Mouse (Mus musculus): Measurements from ENCODE around the gene Wnk4.

DNA sequence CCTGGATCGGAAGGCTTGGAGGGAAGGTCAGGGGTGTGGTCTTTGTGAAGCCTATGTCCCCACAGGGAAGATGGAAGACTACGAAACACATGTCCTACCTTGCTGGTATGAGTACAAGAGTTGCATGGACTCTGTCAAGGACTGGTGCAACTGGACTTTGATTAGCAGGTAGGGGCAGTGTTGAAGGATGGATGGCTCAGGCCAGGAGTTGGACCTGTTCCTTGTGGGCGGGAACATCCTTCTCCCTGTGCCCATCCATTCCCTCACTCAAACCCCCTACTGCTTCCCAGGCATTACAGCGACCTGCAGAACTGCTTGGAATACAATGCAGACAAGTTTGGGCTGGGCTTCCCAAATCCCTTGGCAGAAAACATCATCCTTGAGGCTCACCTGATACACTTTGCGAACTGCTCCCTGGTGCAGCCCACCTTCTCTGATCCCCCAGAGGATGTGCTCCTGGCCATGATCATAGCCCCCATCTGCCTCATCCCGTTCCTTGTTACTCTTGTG is 12.8 kb upstream of the Wnk4 start:
- TF ChIP-seq CTCF (IDR thresholded peaks at IDR 0.05; ENCODE audit: low read depth) (no peak), EP300 (IDR thresholded peaks at IDR 0.05; ENCODE audit: low read depth) (no peak)

All from liver, postnatal 0 days (tissue).